Mouse (Mus musculus) adrenal gland, adult (tissue): ENCODE measurements around the gene Syce3.
"Not testable (repeated sequence)": the region's sequence is repeated elsewhere in the genome, so short reads cannot be mapped to it uniquely, and the experiment has no call there.

Experiments
- DNase-seq, 2 experiments: peaks; one replicate each; pipeline ENCODE4 v3.0.0; 2022 to 2023; ENCODE audit warnings: low spot score in 1 of 2; ENCODE audit not compliant: inconsistent age in 2 of 2

Gene Syce3

DNA sequence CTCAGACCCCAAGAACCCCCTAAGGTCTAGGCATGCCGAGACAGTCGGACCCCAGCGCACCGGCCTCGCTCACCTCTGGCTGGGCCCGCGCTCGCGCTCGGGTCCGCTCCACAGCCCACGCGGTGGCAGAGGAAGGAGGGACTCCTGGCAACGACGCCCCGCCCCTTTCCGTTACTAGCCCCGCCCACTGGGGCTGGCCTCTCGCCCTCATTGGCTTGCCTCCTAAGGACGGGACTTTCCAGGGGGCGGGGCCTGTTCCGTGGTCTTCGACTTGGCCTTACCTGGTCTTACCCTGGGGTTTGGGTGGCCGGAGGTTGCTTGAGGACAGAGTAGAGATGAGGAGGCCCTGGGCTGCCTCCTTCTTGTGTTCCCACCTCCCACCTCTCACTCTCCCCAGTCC is at the start of gene Syce3:
Gene Syce3, minus strand, starts transcription at position 386 of the 400 bp plus-strand sequence.
- DNase-seq, result no peak

DNA sequence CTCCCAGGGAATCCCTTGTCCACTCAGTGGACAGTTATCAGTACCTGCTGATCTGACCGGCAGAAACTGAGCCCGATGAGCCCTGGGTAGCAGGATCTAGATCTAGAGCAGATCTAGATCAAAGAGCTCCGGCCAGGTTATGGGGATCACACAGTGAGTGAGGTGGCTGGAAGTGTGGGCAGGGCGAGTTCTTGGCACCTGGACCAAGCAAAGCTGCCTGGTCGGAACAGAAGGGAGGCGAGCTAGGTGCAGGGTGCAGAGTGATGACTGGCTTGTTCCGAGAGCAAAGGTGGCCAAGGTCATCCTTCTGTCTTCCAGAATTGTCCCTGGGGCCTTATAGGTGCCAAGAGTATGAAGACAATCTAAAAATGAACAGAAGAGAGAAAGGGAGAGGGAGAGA is 49.5 kb upstream of the Syce3 start:
- no peak for DNase-seq

GRCm38 (mm10) chr15:89458942-89459341 is 48.6 kb upstream of the Syce3 start:
- no peak for DNase-seq

DNA sequence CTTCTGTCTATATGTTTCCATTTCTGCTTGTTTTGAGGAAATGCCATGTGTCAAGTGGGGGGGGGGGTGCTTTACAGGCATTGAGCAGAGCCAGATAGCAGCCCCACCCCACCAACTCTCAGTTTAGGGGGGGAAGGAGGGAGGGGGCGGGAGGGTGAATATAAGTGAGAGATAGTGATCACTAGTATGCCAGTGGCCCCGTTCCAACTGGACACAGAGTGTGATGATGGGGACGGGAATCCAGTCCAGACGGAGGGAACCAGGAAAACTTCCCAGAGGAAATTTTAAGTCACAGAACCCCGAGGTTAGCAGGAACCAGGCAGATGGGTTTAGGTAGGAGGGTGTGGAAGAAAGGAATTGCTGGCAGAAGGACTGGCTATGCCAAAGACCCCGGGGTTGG is 45.3 kb upstream of the Syce3 start:
- DNase-seq, result no peak

- DNase-seq, result no peak
Measured at GRCm38 (mm10) chr15:89454857-89455256, 44.6 kb upstream of the Syce3 start.

GRCm38 (mm10) chr15:89453865-89454478 is 43.7 kb upstream of the Syce3 start, which contains the start of gene Mapk8ip2:
Gene Mapk8ip2, plus strand, starts transcription at chr15:89453913.
- DNase-seq, result peak in 1 of 2 experiments; percentile 40

DNA sequence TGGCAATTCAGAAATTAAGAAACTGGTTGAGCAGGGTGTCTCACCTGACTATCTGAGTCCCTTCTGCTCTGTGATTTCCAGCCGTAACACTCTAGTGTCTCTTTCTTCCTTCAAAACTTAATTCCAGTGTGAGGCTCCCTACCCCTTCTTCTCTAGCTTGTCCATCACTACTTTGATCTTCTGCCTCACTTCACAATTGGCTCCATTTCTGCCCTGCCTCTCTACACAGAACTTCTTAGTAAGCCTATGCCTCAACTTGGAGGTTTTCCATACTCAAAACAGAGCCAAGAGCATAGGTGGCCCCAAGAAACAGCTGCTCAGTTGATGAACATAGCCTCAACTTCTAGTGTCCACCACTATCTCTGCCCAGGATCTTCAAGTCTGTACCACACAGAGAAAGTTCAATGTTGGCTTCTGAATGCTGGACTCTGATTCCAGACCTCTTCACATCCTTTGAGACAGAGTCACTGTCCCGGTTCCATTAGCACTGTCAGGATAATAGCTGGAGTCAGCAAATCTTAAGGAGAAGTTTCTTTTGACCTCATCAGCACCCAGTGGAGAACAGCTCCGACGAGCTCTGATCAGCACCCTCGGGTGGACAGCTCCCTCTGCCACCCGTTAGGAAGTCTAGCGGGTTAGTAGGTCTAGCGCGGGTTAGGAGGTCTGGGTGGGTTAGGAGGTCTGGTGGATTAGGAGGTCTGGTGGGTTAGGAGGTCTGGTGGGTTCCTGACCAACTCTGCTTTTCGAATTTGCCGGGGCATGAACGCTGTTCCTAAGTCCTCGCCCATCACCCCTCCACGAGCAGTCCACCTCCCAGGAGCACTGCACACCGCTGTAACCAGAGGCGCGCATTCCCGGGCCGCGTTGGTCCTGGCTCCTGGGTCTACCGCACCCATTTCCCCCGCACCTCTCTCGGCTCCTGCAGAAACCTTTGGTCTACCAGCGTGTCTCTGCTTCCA is 42.9 kb upstream of the Syce3 start:
- DNase-seq, result peak; percentile 51 to 89

- DNase-seq, result no peak
Measured at GRCm38 (mm10) chr15:89442486-89443070, 32.3 kb upstream of the Syce3 start.

GRCm38 (mm10) chr15:89435878-89436277 is 25.6 kb upstream of the Syce3 start:
- DNase-seq, result no peak

DNA sequence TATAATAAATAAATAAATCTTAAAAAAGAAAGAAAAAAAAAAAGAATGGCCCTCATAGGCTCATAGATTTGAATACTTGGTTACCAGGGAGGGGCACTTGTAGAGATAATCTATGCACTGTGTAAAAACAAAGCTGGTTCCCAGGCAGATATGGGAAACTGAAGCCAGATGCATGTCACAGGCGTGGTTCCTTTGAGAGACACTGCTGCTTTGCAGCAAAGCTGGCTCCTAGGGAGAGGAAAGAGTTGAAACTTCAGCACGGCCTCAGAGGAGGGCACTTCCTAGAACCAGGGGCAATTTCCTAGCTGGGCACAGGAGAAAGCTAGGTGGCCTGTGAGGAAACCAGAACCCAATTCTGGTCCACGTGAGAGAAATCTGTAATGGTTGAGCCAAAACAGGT is 23.8 kb upstream of the Syce3 start:
- DNase-seq, result no peak

GRCm38 (mm10) chr15:89432946-89433345 is 22.6 kb upstream of the Syce3 start:
- no peak for DNase-seq

DNA sequence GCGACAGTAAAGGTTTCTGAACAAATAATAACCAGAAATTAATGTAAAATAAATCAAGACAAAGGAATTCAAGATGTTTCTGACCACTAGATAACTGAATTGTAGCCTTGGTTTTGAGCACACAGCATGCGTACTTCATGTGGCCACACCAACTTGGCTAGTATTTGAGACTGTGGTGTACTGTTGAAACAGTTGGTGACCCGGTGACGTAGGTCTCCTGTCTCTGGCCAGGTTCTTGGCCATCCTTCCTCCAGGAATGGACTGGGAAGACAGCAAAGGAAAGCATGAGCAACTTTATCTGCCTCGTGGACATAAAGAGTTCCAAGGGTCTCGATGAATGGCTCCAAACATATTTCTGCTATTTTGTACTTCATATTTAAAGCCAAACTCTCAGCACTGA is 21.5 kb upstream of the Syce3 start:
- no peak for DNase-seq

- no peak for DNase-seq
Measured at GRCm38 (mm10) chr15:89431271-89431670, 21.0 kb upstream of the Syce3 start.

DNA sequence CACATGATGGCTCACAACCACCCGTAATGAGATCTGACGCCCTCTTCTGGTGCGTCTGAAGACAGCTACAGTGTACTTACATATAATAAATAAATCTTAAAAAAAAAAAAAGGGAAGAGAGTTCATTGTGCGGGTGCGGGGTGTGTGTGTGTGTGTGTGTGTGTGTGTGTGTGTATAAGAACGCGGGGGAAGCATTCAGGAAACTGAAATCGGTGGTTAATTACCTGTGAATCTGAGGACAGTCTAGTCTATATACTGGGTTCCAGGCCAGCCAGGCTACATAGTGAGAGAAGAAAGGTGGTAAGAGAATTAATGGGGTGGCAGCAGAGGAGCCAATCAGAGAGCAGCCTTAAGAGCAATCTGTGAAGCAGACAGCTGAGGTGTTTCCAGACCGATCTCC is 20.5 kb upstream of the Syce3 start:
- not testable (repeated sequence) for DNase-seq

DNA sequence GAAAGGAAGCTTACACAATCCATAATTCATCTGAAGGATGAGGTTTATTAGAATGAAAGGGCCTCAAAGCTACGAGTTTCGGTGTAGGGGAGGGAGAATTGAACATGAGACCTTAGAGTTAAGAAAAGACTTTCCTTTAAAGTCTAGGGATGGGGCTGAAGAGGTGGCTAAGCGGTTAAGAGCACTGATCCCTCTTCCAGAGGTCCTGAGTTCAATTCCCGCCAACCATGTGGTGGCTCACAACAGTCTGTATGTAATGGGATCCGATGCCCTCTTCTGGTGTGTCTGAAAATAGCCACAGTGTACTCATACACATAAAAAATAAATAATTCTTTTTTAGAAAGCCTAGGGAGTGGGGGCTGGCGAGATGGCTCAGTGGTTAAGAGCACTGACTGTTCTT is 20.0 kb upstream of the Syce3 start:
- DNase-seq, result peak in 1 of 2 experiments; percentile 53

DNA sequence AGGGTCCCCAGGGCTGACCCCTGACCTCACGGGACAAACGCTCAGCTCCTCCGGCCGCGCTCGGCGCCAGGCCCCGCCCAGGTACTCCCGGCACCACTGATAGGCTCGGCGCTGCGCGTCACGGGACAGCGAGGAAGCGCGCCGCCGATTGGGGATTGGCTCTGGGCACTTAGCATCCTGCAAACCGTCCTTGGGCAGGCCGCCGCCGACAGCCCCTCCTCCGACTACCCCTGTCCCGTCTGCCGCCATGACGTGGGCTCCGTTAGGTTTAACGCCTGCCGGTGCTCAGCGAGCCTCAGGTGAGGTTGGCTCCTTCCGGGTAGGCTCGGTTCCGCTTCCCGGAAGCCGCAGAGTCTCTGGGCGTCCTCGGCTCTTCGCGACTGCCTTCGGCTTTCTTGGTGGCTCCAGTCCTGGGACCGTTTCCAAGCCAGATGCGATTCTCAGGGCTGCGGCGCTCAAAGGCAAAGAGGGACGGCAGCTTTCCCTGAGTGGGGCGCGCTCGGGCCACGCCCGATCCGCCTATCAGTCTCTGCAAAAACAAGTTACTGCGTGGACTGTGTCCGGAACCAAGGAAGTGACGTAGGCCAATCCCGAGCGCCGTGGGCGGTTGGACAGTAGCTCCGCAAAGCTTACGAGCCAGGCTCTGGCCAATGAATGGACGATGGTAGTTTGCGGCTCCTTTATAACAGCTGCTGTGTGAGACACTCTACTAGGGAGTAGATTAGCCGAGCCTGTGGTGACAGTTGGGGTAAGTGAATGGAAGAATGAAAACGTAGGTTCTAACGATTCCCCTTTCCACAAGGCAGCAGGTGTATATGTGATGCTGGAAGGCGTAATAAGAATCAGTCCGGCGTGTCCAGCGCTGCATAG is 19.3 kb upstream of the Syce3 start, which contains the start of the genes C730034F03Rik, Gm44502 and Chkb:
Gene C730034F03Rik, plus strand, starts transcription at position 238 of the 870 bp plus-strand sequence.
Gene Gm44502, minus strand, starts transcription at position 345 of the 870 bp plus-strand sequence.
Gene Chkb, minus strand, starts transcription at position 557 of the 870 bp plus-strand sequence.
- DNase-seq, result peak; percentile 94 to 97

DNA sequence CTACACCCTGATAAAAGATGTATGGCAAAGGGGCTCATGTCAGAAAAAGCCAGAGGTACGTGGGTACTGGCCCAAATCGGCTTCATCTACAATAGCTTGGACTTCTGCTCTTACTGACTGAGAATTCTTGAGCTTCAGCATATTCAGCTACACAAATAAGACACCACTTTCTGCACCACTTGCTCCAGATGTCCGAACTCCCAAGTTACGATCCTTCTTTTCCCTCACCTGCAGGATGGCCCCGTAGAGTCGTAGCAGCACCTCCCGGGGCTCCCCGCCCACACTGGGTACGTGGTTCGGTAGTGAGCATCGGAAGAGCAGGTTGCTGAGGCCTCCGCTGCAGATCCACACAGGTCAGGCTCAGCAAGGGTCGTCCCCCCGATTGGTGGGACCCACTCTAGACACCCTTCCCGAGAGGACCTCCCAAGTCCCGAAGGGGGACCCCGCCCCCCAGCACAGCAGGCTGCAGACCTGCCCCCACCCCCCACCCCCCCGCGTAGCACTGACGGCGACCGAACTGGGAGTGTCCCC is 18.6 kb upstream of the Syce3 start:
- DNase-seq, result no peak

DNA sequence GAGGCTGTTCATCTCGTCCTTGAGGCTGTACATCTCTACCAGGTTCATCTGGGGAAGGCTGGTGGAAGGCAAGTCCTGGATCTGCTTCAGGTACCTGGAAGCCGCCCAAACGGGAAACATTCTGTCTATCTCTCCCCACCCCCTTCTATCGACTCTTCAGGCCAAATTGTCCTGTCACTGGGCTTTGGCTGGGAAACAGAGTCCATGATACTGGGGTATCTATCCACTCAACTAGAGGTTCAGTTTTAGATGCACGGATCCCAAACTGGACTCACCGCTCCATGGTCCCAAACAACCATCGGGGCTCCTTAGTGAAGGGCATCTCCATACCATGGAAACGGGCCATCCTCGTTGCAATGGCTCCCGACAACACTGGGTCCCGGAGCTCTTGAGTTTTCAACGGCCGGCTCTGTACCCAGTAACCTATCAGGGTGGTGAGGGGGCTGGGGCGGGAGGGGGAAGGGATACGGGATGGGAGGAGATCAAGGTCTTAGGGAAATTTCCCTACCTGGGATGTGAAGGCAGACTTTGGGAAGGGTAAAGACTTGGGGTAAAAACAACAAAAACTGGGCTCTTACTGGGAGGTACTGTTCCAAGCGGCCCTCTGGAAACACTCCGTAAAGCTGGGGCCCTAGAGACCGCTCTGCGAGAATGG is 18.0 kb upstream of the Syce3 start:
- peak in 1 of 2 experiments; percentile 39 for DNase-seq

DNA sequence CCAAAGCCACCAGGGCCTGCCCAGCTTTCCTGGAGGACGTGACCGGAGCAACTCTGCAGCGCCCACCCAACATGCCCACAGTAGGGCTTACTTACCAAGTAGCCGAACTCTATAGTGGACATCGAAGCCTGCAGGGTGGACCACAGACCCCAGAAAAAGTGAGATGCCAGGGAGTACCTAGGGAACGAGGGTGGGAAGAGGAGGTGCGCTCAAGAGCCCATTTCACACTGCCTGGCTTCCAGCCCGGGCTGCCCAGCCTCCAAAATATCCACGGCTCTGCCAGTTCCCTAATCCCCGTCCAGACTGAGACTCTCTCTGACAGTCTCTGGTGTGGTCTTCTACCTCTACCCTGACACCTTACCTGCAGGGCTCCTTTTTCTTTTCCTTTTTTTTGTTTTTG is 16.4 kb upstream of the Syce3 start:
- DNase-seq, result peak in 1 of 2 experiments; percentile 44

DNA sequence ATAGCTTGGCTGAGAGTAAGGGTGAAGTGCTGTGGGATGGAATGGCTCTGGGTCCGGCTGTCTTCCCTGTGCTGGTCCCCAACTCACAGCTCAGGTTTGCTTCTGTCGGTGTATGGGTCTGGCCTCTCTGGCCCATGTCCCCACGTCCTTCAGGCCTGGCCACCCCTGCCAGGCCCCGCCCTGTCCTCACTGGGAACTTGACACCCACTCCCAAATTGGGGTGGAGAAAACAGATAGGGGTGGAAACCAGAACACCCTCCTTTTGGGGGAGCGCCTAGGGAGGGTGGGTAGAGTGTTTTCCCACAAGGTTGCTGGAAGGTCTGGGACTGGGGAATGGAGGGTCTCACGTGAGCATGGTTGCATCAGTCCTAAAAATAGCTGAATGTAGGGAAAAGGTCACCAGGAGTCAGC is 15.4 kb upstream of the Syce3 start, which contains the start of gene Cpt1b:
Gene Cpt1b, minus strand, starts transcription at position 153 of the 411 bp plus-strand sequence.
- peak in 1 of 2 experiments; percentile 64 for DNase-seq
